Mouse (Mus musculus): Measurements from ENCODE around the gene Lbx2.

Gene Lbx2

DNA sequence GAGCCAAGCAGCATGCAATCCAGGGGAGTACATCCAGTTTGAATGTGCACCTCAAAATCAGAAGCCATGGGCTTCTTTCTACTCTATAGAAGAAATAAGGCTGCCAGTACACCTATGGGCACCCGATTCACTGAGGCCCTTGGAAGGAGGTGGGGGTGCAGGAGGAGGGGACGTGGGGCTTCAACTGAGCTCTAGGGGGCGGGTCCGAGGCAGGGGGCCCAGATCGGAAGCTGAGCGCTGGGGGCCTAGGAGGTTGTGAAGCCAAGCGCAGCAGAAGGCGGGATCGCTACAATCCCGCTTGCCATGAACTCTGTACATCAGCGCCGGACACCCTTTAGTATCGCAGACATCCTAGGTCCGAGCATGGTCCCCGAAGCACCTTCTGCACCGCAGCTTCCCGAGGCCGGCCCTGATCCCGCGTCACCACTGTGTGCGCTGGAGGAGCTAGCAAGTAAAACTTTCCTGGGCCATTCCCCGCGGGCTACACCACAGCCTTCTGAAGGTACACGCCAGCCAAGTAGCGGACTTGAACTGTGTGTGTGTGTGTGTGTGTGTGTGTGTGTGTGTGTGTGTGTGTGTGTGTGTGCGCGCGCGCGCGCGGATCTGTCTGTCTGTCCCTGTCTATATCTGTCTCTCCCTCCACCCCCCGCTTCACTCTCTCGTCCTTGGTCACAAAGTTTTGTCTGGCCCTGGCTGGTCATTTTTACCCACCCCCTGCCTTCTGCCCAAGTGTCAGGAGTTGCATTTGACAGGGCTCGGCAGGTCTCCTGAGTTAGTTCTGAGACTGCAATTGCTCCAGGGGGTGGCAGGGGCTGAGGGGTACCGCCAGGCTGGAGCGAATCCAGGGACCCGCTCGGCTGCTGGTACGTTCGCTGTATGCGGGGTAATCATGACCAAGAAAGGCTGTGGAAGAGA is at the start of gene Lbx2:
Lbx2 (plus strand) TSS at position 247 of the 915 bp plus-strand sequence.
- DNase-seq: no peak

DNA sequence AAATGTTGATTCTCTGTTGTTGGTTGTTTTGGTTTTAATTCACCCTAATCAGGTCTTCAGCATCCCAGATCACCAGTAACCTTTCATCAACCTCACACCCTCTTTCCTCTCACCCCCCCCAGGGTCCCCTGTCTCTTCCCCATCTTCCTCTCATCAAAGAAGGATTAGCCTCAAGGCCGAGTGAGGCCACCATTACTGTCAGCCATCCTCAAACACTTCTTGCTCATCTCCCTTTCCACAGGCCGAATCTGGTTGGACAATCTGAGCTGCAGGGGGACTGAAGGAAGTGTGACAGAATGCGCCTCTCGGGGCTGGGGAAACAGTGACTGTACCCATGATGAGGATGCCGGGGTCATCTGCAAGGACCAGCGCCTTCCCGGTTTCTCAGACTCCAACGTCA is 49.0 kb upstream of the Lbx2 start:
- DNase-seq: no peak

DNA sequence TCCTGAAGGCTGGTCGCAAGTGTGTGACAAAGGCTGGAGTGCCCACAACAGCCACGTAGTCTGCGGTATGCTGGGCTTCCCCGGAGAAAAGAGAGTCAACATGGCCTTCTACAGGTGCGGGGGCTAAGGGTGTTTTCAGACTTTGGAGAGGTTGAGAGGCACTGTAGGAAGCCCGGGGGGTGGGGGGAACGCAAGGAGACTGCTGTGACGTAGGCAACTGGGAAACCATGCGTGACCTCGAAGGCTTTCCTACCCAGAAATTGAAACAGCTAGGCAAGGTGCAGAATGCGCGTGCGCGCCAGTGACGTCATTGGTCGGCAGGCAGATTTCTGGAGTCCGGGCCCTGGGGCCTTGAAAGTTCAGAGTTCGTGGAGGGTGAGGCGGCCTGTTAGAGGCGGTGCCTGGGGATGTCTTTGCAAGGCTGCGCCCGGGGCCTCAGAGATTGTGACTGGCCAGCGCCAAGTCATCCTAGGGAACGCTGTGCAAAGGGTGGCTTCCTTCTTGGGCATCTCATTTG is 47.6 kb upstream of the Lbx2 start:
- peak; percentile 92 to 93 for DNase-seq

DNA sequence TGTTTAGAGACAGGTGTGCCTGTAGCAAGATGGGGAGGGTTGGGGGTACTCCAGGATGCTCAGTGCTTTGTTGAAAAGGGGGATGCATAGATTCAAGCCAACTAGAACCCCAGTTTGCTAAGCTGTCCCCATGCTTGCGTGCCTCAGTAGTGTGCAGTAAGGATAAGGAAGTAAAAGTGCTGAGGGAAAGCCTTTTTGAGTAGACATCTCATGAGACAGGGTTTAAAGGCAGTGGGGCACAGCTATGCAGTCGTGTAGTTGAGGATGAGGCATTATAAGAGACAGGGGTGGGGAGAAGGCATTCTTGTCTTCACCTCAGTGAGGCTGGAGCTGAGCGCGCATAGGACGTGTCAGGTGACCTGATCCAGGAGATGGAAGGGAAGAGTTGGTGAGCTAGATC is 45.6 kb upstream of the Lbx2 start:
- DNase-seq: no peak

DNA sequence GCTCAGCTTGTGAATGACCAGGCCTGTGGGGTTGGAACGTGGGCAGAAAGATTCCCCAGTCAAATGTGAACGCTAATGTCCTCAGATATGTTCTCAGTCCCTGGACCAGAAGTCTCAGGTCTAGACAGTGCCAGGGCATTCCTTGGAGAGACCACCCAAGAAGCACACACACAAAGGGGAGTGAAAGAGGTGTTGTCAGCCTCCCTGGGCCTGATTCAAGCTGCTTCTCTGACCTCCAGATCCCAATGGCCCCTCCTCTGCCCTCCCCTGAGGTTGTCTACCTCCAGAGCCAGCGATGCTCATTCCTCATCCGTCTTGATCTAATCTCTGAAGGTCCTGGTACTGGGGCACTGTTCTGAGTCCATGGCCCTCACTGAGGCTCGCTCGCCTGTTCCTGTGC is 42.6 kb upstream of the Lbx2 start:
- no peak for DNase-seq

DNA sequence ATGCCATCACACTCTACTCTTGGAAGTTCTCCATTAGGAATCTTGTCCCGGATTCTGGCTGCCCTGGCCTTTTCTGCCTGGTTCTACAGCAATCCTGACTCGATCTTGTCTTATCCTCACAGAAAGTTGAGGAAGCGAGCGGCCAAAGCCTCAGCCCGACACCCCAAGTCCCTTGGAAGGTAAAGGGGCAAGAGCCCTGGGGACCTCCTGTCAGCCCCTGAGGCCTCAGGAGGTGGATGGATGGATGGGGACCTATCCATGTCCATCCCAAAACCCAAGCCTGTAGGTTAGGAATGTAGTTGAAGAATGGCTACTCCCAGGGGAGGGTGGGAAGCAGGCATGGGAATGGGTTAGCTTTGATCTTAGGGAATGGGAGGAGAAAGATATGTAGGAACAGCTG is 42.2 kb upstream of the Lbx2 start:
- no peak for DNase-seq

DNA sequence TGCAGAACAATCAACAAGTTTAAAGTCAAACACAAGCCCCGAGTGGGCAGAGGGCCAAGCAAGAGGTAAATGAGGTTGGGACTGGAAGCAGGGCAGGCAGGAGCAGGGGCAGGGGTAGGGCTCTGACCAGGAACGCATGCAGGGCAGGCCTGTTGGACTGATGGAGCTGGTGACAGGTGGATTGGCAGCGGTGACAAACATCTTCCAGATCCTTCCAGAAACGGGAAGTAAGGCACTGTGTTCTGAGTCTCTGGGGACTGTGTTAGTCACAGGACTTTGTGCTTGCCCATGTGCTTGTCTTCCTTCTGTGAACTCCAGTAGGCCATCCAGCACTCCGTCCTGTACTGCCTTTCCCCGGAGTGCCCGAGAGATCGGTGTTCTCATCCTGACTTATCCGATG is 41.4 kb upstream of the Lbx2 start:
- DNase-seq: no peak

DNA sequence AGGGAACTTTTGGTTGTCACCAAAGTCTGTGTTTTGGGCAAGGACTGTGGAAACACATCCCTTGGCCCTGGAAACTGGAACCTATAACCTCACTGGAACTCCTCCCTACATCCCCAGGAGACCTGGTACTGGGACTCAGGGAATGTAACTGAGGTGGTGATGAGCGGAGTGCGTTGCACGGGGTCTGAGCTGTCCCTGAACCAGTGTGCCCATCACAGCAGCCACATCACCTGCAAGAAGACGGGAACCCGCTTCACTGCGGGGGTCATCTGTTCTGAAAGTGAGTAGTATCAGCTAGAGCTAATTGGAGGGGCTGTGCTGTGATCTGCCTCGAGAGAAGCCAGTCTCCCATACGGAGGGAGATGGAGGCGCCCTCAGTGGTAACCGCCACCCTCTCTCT is 36.8 kb upstream of the Lbx2 start:
- no peak for DNase-seq

DNA sequence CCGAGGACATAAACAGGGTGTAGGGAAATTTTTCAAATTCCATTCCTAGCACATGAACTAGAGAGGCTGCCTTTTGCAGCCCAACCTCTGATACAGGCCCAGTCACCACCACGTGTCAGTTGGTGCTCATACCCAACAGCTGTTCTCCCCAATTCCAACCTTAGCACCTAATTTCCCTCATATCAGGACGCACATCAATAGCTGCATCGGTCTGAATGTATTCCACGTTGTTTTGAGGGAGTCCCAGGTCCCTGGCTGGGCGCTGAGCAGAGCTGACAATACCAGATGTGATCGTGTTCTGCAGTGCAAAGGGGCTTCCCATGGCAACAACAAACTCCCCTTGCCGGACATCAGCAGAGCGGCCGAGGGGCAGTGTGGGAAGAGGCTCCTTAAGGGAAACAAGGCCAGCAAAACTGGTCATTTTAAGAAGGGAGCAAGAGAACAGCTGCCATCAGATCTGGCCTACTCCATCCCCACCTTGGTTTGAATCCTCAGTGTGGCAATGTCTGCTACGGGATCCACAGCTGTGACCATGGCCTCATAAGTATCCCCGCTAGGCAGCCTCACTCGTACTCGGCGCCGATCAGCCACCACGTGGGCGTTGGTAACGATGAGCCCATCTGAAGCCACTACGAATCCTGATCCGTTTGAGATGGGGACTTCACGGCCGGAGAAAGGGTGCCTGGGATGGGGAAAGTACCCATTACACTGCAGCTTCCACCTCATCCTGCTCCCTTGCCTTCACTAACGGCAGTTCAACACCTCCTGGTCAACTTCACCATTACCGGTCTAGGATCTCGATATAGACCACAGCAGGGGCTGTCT is 32.8 kb upstream of the Lbx2 start:
- DNase-seq: peak; percentile 40 to 55

DNA sequence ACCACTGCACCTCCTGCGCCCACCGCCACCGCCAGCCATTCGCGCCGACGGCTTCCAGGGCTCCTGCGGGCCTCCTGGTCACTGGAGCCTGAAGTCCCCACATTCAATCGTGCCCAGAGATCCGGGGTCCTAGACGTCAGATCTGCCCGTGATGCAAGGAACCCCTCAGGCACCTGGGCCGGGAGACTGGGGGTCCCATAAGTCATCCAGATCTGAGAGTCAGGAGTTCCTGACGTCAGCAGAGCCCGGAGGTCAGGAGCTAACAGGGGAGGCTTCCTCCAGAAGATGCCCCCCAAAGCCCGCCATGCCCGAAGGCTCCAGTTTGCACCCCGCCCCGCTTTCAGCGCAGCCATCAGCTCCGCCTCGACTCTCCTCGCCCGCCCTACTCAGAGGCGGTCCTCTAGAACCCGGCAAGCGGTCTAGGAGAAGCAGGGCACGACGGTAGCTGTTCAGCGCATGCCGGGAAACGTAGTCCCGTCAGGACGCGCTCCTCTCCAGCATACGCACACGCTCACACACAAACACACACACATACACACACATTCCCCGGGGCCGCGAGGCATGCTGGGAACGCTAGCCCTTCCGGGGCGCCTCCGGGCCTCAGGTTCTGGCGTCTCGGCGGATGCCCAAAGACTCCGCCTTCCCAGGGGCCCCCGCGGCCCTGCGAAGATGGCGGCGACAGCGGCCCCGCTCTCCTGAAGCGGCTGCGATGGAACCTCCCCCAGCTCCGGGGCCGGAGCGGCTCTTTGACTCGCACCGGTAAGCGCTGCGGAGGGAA is 31.9 kb upstream of the Lbx2 start, which contains the start of gene Aup1:
Aup1 (plus strand) TSS at position 448 of the 778 bp plus-strand sequence.
- DNase-seq: peak; percentile 96 to 97

DNA sequence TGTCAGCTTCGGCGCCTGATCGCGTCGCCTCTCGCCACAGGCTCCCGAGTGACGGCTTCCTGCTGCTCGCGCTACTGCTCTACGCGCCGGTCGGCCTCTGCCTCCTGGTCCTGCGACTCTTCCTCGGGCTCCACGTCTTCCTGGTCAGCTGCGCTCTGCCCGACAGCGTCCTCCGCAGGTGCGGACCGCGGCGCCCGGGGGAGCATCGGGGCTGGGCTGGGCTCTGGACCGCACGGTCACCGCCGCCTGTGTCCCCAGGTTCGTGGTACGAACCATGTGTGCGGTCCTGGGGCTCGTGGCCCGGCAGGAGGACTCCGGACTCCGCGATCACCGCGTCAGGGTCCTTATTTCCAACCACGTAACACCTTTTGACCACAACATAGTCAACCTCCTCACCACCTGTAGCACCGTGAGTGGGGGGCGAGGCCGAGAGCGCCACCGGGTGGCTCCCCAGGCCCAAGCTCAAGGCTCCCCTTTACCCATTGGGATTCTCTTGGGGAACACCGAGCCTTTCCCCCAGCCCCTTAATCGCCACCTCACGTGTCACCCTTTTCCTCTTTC is 31.2 kb upstream of the Lbx2 start, which contains the start of gene Htra2:
Htra2 (minus strand) TSS at position 403 of the 561 bp plus-strand sequence.
- peak in 1 of 2 experiments; percentile 62 for DNase-seq

DNA sequence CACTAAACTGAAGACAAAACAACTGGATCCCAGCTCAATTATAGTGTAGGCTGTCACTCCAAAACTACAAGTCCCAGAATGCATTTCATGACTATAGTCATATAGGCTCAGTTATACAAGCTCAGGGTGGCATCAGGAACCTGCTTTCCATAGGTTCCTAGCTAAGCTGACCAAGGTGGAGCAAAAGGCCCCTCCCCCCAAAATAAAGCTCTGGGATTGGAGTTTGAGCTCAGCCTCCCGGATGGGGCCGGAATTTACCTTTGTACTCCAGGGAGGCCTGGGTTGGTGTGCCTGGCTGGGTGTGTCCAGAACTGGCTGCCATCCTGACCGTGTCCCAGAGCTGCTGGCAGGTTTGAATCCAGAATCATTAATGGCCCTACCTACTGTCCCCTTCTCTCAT is 28.4 kb upstream of the Lbx2 start, which contains the start of gene Dqx1:
Dqx1 (plus strand) TSS at position 55 of the 400 bp plus-strand sequence.
- DNase-seq: peak in 1 of 2 experiments; percentile 19

DNA sequence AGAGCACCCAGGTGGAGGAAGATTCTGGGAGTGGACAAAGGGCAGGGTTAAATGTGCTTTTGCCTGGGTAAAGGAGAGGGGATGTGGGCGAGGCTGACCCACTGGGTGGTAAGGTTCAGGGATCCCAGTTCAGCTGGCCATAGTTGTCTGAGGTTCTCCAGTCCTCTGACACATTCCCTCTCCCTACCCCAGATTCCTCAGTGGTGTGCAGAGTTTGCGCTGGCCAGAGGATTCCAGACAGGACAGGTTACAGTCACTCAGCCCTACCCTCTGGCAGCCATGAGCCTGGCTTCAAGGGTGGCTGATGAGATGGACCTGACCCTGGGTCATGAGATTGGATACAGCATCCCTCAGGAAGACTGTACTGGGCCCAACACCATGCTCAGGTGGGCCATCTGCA is 27.4 kb upstream of the Lbx2 start:
- no peak for DNase-seq

DNA sequence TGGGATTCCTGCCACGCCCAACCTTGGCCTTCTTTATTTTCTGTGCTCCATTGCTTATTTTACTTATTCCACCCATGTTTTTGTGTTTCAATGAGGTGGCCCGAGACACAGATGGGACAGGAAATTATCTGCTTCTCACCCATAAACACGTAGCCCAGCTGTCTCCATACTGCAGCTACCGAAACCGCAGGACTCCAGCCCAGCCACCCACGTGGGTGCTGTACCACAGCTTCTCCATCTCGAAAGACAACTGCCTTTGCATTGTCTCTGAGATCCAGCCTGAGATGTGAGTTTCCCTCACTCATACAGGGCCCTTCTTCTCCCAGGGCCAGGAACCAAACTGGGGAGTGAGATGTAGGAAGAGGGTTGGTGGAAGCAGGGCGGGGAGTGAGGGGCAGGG is 20.2 kb upstream of the Lbx2 start:
- DNase-seq: no peak

DNA sequence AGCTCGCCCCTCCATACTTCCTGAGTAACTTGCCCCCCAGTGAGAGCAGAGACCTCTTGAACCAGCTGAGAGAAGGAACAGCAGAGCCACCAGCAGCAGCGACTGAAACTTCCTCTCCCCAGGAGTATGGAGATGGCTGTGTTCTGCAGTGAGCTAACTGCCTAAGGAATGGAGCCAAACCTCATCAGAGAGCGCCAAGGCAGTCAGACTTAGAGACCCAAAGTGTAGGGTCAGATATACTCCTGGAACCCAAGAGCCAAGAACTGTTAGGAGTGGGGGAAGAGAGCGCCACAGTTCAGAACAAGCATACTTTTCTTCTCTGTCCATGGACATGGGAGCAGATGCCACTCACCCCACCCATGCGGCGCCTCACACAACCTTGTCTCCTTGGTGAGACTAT is 19.7 kb upstream of the Lbx2 start:
- no peak for DNase-seq

DNA sequence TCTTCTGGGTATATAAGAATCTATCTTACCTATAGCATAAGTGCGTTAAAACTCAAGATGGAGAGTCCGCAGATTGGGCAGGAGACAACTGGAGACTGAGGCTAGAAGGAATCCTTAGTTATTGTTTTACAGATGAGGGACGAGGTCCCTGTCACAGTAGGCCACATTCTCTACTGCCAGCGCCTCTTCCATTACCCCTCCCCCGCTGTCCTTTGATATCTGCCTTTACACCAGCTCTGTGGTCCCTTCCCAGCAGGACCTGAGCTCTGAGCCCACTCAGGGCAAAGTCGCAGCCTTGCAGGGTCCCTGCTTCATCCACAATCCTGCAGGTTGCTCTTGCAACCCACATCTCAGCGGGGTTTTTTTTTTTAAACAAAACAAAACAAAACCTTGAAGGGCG is 17.9 kb upstream of the Lbx2 start:
- no peak for DNase-seq

DNA sequence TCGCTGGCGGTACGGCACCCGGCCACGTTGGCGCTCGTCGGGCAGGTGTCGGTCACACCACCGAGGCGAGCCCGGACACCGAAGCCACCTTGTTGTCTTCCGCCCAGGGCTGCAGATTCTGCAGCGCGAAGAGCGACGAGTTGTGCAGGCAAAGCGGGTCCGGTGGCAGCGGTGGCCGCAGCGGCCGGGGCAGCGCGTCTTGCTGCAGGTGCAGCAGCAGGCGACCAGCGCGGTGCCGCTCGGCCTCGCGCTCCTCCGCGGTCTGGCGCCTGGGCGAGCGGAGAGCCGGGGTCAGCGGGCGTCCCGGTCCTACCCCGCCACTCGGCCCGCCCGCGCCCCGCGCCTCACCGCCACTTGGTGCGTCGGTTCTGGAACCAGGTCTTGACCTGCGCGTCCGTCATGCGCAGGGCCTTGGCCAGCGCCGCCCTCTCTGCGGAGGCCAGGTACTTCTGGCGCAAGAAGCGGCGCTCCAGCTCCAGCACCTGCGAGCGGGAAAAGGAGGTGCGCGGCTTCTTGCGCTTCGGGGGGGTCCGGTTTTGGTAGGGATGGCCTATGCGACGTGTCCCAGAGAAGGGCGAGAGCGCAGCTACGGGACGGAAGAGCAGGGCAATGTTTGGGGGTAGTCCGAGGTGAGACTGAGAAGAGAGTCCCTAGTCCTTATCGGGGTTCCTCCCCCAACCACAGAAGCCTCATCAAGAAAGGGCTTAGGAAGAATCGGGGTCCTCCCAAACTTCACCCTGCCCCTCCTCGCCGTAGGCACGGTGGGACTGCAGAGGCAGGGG is 17.3 kb upstream of the Lbx2 start:
- no peak for DNase-seq

DNA sequence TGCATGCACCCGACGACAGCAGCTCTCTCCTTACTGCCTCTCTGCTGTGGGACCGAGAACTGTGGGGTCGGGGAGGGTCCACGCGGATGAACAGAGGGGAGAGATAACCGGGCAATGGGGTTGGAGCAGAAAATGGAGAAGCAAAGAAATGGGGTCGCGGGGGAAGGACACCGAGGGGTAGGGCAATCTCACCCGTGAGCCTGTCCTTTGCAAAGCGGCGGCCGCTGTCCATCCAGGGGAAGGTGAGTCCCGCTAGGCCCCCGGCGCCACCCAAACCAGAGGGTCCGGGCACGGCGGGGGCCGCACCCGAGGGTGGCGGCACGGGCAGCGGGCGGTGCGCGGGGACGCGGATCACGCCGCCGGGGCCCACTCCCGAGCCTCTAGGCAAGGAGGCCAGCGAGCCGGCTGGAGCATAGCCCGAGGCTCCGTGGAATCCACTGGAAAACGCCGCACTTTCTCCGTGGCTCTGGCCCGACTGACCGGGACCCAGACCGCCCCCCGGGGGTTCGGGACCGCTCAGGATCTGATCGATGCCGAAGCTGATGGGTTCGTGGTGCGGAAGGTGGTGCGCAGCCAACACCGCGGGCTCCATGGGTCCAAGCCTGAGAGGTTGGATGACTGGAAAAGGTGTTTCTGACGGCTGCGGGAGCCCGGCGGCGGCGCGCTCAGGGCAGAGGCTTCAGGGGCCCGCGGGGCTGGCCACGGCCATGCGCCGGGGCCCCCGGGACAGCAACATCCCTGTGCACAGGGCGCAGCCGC is 16.5 kb upstream of the Lbx2 start:
- peak; percentile 38 to 43 for DNase-seq

DNA sequence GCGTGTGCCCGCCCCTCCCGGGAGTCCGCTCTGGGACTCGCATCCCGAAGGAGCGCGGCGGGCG is 16.1 kb upstream of the Lbx2 start, which contains the start of gene Tlx2:
Tlx2 (minus strand) TSS at position 47 of the 64 bp plus-strand sequence.
- DNase-seq: no peak

DNA sequence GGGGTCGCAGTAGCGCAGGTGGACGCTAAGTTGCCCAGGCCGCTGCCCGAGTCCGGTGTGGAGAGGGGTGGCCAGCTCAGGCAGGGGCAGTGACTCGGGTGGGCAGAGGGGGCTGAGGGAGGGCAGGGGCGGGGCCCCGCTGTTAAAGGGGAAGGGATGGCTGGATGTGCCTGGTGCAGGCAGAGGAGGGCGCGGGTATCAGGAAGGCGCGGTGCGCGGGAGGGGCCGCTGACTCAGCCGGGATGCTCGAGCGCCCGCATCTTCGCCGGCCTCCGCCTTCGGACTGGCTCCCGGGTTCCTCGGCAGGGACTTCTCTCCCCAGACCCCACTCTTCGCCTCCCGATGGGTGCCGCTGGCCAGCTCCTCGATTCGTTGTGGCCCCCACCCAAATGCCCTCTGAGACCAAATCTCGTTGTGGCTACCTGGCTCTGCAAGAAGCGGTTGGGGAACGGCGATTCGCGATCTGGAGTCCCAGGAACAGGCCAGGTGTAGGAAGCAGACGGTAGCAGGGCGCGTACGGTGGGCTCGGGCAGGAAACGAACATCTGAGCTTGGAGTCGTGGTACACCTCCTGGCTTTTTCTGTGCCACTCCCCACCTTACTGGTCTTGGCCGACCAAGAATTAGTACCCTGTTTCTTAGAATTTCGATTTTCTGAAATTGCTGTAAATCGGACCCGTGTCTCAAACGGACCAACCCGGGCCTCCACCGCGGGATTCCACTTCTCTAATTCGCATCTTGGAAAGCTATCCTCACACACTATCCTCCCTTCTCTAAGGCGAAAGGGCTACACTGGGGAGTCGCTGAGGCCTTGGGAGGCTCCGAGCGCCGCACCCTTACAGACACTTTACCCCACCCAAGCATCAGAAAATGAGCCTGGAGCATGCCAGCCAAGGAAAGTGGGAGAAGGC is 15.6 kb upstream of the Lbx2 start:
- DNase-seq: peak; percentile 52 to 65
